Mouse (Mus musculus) erythroblast, embryonic 14.5 days (primary cell): ENCODE data around the gene Ccdc162.

Experiments
- GATA1 ChIP-seq: IDR thresholded peaks from 2 replicates; pipeline ENCODE4 v1.6.1; 2012; ENCODE audit warnings: low read length, inconsistent platforms, mixed read lengths
- TAL1 ChIP-seq: IDR thresholded peaks from 3 replicates; pipeline ENCODE4 v1.6.1; 2012; ENCODE audit warnings: low read length, inconsistent platforms, mixed read lengths

- TF ChIP-seq GATA1 (no peak), TAL1 (no peak)
These were observed 42.1 kb downstream of the Ccdc162 start for GRCm38 (mm10) chr10:41674362-41674761.
